Mouse (Mus musculus): ENCODE measurements at regions not wholly inside any gene's neighbourhood (a gene's known extent, or its start where the extent isn't known, plus 50 kb on each side); places are given as distances from the start of the nearest gene placed in this dataset.

DNA sequence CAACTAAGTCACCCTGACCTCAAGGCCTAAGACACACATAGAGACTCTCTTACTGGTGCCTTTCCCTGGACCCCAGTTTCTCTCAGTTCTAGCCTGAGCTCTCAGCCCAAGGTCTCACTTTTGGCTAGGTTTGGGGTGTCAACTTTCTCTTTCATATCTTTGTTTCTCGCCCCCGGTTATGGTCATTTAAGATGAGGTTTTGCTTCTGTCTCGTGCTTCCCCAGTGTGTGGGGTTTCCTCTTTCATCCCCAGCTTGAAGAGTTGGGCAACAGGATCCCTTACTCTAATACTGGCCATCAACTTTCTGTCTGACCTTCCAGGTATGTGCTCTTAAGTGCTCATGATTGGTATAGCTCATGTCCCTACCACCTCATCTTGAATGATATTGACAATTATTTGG, 67.5 kb downstream of the Lmo4 start:
- no peak for ATAC-seq (ENCODE audit: low FRiP score, low TSS enrichment)

DNA sequence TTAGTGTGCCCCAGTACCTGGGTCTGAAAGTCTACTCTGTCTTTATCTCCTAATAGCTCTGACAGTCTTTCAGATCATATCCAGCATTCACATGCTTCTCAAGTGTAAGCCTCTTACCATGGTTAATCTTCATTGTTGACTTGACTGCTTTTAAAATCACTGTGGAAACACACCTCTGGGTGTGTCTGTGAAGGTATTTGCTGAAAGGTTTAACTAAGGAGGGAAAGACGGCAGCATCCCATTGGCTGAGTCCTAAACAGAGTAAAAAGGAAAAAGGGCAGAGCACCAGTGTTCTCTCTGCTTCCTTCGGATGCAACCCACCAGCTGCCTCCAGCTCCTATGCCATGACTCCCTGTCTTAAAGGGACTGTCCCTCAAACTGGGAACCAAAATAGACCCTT, 68.6 kb downstream of the Lmo4 start:
- 55% methylated on average over 2 of the region's 2 CpGs for WGBS
- H3K9me3 ChIP-seq (ENCODE audit: control insufficient read depth, low read length) = no peaks in the 10 kb centered on the region
- H3K27ac ChIP-seq (replicated peaks; ENCODE audit: low read depth, low read length) = no peak overlapping the region
- H3K27me3 ChIP-seq (ENCODE audit: control insufficient read depth, insufficient read depth, low read length) = no peaks in the 10 kb centered on the region
- no peak overlapping the region for H3K4me2 ChIP-seq (ENCODE audit: low read length)
- ATAC-seq (ENCODE audit: low FRiP score, low TSS enrichment) (no peak), DNase-seq (no peak)
- H3K9ac ChIP-seq (replicated peaks; ENCODE audit: low read length) = no peak overlapping the region
- H3K4me1 ChIP-seq (ENCODE audit: control insufficient read depth, insufficient read depth, low read length) = no peaks in the 10 kb centered on the region
- H3K4me3 ChIP-seq (replicated peaks; ENCODE audit: low read depth, low read length) = no peak overlapping the region
- H3K36me3 ChIP-seq (ENCODE audit: control insufficient read depth, insufficient read depth, low read length) = no peaks in the 10 kb centered on the region

More for the DNA sequence above, 67.5 kb downstream of the Lmo4 start:
- WGBS = 94% methylated on average over 3 of the region's 3 CpGs
- no peaks in the 10 kb centered on the region for H3K36me3 ChIP-seq (ENCODE audit: control insufficient read depth, insufficient read depth, low read length)
- DNase-seq = no peak
- H3K4me1 ChIP-seq (ENCODE audit: control insufficient read depth, insufficient read depth, low read length) = no peaks in the 10 kb centered on the region
- no peak overlapping the region for H3K9ac ChIP-seq (replicated peaks; ENCODE audit: low read length)
- H3K4me2 ChIP-seq (ENCODE audit: low read length) = no peak overlapping the region
- H3K4me3 ChIP-seq (replicated peaks; ENCODE audit: low read depth, low read length) = no peak overlapping the region
- H3K27me3 ChIP-seq (ENCODE audit: control insufficient read depth, insufficient read depth, low read length) = no peaks in the 10 kb centered on the region
- H3K9me3 ChIP-seq (ENCODE audit: control insufficient read depth, low read length) = no peaks in the 10 kb centered on the region
- no peak overlapping the region for H3K27ac ChIP-seq (replicated peaks; ENCODE audit: low read depth, low read length)

DNA sequence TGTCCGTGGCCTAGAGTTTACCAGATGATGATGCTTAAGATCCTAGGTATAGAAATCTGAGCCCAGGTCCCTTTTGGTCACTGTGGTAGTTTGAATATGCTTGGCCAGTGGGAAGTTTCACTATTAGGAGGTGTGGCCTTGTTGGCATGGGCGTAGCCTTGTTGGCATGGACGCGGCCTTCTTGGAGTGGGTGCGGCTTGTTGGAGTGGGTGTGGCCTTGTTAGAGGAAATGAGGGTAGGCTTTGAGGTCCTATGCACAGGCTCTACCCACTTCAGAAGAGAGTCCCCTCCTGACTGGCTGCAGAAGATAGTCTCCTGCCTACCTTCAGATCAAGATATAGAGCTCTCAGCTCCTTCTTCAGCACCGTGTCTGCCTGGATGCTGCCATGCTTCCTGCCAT, 69.4 kb downstream of the Lmo4 start:
- Histone ChIP-seq H3K4me1 (ENCODE audit: control insufficient read depth, insufficient read depth, low read length) (no peaks in the 10 kb centered on the region), H3K4me2 (ENCODE audit: low read length) (no peak overlapping the region), H3K9me3 (ENCODE audit: control insufficient read depth, low read length) (no peaks in the 10 kb centered on the region), H3K9ac (replicated peaks; ENCODE audit: low read length) (no peak overlapping the region), H3K27ac (replicated peaks; ENCODE audit: low read depth, low read length) (no peak overlapping the region), H3K4me3 (replicated peaks; ENCODE audit: low read depth, low read length) (no peak overlapping the region), H3K27me3 (ENCODE audit: control insufficient read depth, insufficient read depth, low read length) (no peaks in the 10 kb centered on the region), H3K36me3 (ENCODE audit: control insufficient read depth, insufficient read depth, low read length) (no peaks in the 10 kb centered on the region)
- ATAC-seq (ENCODE audit: low FRiP score, low TSS enrichment) (peak; percentile 9; the same call in 1 of the 2 replicates), DNase-seq (no peak)
- 97% methylated on average over 6 of the region's 6 CpGs for WGBS

DNA sequence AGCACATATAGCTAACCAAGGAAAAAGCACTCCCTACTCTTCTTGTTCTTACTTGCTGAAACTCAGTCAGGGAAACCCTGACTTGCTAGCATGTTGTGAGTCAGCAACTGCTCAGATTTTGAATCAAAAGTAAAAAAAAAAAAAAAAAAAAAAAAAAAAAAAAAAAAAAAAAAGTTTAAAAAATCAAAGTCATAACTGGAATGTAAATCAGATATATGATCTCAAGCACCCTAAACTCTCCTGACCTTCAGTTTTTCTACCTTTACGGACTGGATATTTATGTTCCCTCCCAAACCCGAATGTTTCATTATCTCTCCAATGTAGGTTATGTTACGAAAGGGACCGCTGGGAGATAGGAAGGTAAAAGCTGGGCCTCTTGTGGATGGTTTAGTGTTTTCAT, 77.0 kb downstream of the Lmo4 start:
- no peak overlapping the region for H3K4me2 ChIP-seq (ENCODE audit: low read length)
- DNase-seq (no peak), ATAC-seq (ENCODE audit: low FRiP score, low TSS enrichment) (no peak)
- H3K4me1 ChIP-seq (ENCODE audit: control insufficient read depth, insufficient read depth, low read length) = no peaks in the 10 kb centered on the region
- H3K9me3 ChIP-seq (ENCODE audit: control insufficient read depth, low read length) = no peaks in the 10 kb centered on the region
- no peak overlapping the region for H3K9ac ChIP-seq (replicated peaks; ENCODE audit: low read length)
- WGBS = 97% methylated on average over 4 of the region's 4 CpGs
- no peaks in the 10 kb centered on the region for H3K27me3 ChIP-seq (ENCODE audit: control insufficient read depth, insufficient read depth, low read length)
- H3K36me3 ChIP-seq (ENCODE audit: control insufficient read depth, insufficient read depth, low read length) = no peaks in the 10 kb centered on the region
- H3K27ac ChIP-seq (replicated peaks; ENCODE audit: low read depth, low read length) = no peak overlapping the region
- no peak overlapping the region for H3K4me3 ChIP-seq (replicated peaks; ENCODE audit: low read depth, low read length)

DNA sequence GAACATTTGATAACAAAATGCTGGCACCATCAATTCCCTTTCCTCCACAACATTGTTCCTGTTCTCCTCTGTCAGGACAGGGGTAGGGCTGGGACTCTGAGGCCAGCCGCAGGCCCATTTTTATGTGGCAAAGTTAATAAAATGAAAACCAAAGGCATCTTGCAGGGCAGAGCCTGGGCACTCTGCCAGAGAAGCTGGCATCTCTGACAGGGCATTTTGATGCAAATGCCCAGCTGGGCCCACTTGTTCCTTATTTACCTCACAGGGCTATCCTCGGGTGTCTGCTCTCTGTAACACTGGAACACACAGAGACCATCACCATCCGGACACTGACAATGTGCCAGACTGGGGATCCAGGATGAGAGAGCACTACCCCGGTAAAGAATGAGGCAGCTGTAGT, 80.7 kb downstream of the Lmo4 start:
- peak; percentile 57 for ATAC-seq (ENCODE audit: low FRiP score, low TSS enrichment)
- 53% methylated on average over 4 of the region's 4 CpGs for WGBS
- no peaks in the 10 kb centered on the region for H3K27me3 ChIP-seq (ENCODE audit: control insufficient read depth, insufficient read depth, low read length)
- no peak overlapping the region for H3K4me2 ChIP-seq (ENCODE audit: low read length)
- H3K27ac ChIP-seq (replicated peaks; ENCODE audit: low read depth, low read length) = no peak overlapping the region
- H3K4me1 ChIP-seq (ENCODE audit: control insufficient read depth, insufficient read depth, low read length) = no peaks in the 10 kb centered on the region
- H3K4me3 ChIP-seq (replicated peaks; ENCODE audit: low read depth, low read length) = no peak overlapping the region
- no peaks in the 10 kb centered on the region for H3K9me3 ChIP-seq (ENCODE audit: control insufficient read depth, low read length)
- DNase-seq = peak; percentile 78
- no peaks in the 10 kb centered on the region for H3K36me3 ChIP-seq (ENCODE audit: control insufficient read depth, insufficient read depth, low read length)
- no peak overlapping the region for H3K9ac ChIP-seq (replicated peaks; ENCODE audit: low read length)

DNA sequence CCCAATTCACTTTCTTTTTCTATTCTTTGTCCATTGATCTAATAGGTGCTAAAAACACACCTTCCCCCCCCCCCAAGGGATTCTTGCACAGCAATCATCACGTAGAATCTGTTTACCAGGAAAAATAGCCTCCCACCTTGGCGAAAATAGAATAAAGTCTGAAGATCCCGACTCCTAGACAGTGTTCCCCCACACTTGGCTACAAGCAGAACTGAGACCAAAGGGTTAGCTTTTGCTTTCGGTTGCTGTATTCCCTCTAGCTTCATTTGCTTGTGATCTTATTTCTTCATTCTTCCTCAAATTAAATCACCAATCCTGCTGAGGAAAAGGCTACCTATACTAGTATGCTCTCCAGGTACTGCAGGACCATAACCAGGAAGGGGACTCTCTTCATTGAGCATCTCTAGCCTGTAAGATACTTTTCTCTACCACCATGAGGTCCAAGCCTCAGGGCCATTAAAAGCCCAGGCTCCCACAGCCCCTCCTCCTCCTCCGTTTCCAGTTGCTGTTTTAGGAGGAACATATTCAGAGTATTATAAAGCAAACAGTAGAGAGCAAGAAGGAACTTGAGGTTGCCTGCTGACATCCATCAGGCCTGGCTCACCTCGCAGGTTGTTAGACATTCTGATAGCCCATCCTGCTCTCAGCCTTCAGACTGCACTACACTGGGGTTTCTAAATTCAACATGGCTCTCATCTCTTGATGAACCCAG, 81.5 kb downstream of the Lmo4 start:
- Histone ChIP-seq H3K27me3 (ENCODE audit: control insufficient read depth, insufficient read depth, low read length) (no peaks in the 10 kb centered on the region), H3K36me3 (ENCODE audit: control insufficient read depth, insufficient read depth, low read length) (no peaks in the 10 kb centered on the region), H3K4me2 (ENCODE audit: low read length) (no peak overlapping the region), H3K4me3 (replicated peaks; ENCODE audit: low read depth, low read length) (no peak overlapping the region), H3K9ac (replicated peaks; ENCODE audit: low read length) (no peak overlapping the region), H3K9me3 (ENCODE audit: control insufficient read depth, low read length) (no peaks in the 10 kb centered on the region), H3K27ac (replicated peaks; ENCODE audit: low read depth, low read length) (no peak overlapping the region), H3K4me1 (ENCODE audit: control insufficient read depth, insufficient read depth, low read length) (no peaks in the 10 kb centered on the region)
- DNase-seq (no peak), ATAC-seq (ENCODE audit: low FRiP score, low TSS enrichment) (no peak)
- 88% methylated on average over 6 of the region's 6 CpGs for WGBS

DNA sequence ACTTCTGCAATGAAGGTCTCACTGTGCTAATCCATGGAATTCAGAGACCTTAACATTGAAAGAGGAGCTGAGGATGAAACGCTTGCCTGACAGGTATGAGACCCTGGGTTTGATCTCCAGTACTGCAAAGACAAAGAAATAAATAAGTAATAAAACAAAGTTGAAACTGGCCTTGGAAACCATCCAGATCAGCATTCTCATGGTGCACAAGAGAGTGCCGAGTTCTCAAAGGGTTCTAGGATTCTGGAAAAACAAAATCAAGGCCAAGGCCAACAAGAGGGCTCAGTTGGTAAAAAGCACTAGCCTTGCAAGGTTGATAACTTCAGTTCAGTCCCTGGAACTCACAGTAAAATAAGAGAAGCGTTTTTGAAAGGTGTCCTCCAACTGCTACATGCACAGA, 85.9 kb downstream of the Lmo4 start:
- Histone ChIP-seq H3K27ac (replicated peaks; ENCODE audit: low read depth, low read length) (no peak overlapping the region), H3K4me3 (replicated peaks; ENCODE audit: low read depth, low read length) (no peak overlapping the region), H3K27me3 (ENCODE audit: control insufficient read depth, insufficient read depth, low read length) (no peaks in the 10 kb centered on the region), H3K9ac (replicated peaks; ENCODE audit: low read length) (no peak overlapping the region), H3K9me3 (ENCODE audit: control insufficient read depth, low read length) (no peaks in the 10 kb centered on the region), H3K36me3 (ENCODE audit: control insufficient read depth, insufficient read depth, low read length) (no peaks in the 10 kb centered on the region), H3K4me1 (ENCODE audit: control insufficient read depth, insufficient read depth, low read length) (no peaks in the 10 kb centered on the region), H3K4me2 (ENCODE audit: low read length) (no peak overlapping the region)
- ATAC-seq (ENCODE audit: low FRiP score, low TSS enrichment) (no peak), DNase-seq (no peak)
- 81% methylated on average over 3 of the region's 3 CpGs for WGBS

DNA sequence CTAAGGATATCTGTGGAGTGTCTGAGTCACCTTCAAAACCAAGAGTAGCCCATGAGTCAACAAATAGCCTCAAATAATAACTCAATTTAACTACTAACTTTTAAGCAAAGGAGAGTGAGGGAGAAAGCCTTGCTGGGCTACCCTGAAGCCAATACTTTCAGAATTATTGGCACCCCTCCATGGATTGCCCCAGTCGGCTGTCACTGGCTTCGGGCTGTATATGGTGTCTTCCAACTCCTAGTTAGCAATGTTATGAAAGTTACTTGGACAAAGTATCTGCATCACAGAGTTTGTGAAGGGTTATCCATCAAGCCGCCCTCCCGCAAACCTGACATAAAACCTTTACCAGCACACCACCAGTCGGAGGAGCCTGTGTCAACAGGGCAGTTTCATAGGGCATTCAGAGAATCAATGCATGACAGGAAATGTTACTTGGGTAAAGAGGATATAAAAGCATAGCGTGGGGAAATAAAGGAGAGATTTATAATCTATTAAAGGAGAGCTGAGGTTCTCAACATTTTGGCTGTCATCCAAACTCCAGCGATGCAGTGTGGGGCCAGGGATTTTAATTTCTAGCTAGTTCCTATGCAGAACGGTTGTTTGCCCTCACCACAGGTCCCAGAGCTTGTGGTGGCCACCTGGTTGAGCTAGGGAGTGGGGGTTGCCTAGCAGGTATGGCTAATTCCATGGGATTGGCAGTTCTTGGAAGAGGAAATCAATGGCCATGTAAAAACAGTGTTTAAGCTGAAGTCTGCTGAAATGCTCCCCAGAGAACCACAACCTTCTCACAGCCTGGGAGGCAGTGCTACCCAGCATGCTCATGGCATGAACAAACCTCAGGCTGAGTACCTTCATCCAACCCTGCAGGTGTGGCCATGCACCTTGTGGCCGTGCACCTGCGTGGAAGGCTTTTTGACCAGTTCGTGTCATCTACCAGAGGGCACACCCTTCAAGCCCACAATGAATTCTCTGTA, 91.1 kb downstream of the Lmo4 start:
- H3K9me3 ChIP-seq (ENCODE audit: control insufficient read depth, low read length) = no peaks in the 10 kb centered on the region
- no peaks in the 10 kb centered on the region for H3K36me3 ChIP-seq (ENCODE audit: control insufficient read depth, insufficient read depth, low read length)
- H3K27me3 ChIP-seq (ENCODE audit: control insufficient read depth, insufficient read depth, low read length) = no peaks in the 10 kb centered on the region
- H3K4me2 ChIP-seq (ENCODE audit: low read length) = no peak overlapping the region
- no peak for ATAC-seq (ENCODE audit: low FRiP score, low TSS enrichment)
- H3K27ac ChIP-seq (replicated peaks; ENCODE audit: low read depth, low read length) = no peak overlapping the region
- no peak for DNase-seq
- H3K4me1 ChIP-seq (ENCODE audit: control insufficient read depth, insufficient read depth, low read length) = no peaks in the 10 kb centered on the region
- H3K9ac ChIP-seq (replicated peaks; ENCODE audit: low read length) = no peak overlapping the region
- no peak overlapping the region for H3K4me3 ChIP-seq (replicated peaks; ENCODE audit: low read depth, low read length)
- WGBS = 85% methylated on average over 11 of the region's 11 CpGs

All from midbrain, embryonic 14.5 days (tissue).